Mouse (Mus musculus) liver, postnatal 0 days (tissue): Measurements from ENCODE around the gene Draxin. TPM values are rescaled to one million over a fixed set of nuclear protein-coding genes. Genes with fewer than 3 reads are reported as not detected.

ENCODE experiments used
- ATAC-seq: fragments of 200-750 bp; cut with Nextera tagmentation; 2 replicates; pipeline ENCODE4 v1.8.0; 2017; ENCODE audit warnings: mild to moderate bottlenecking, moderate library complexity
- DNase-seq: peaks from one replicate; pipeline ENCODE4 v3.0.0-alpha.2; 2016
- H3K27ac ChIP-seq: fragments of 300-500 bp; sonication (generic); 2 replicates; pipeline ENCODE4 v1.5.1; 2014; ENCODE audit warnings: antibody characterized with exemption, moderate library complexity, mild to moderate bottlenecking, low read depth
- H3K27me3 ChIP-seq: fragments of 300-500 bp; sonication (generic); 2 replicates; pipeline ENCODE4 v1.6.1; 2014; ENCODE audit warnings: low read length, control low read depth, mixed read lengths; ENCODE audit not compliant: insufficient read depth
- H3K36me3 ChIP-seq: fragments of 300-500 bp; sonication (generic); replicated peaks from 2 replicates; pipeline ENCODE4 v1.6.1; 2014; ENCODE audit warnings: mild to moderate bottlenecking, control low read depth, low read length, moderate library complexity, mixed read lengths; ENCODE audit not compliant: insufficient read depth
- H3K4me1 ChIP-seq: fragments of 300-500 bp; sonication (generic); 2 replicates; pipeline ENCODE4 v1.6.1; 2014; ENCODE audit warnings: antibody characterized with exemption, mild to moderate bottlenecking, control low read depth; ENCODE audit not compliant: insufficient read depth
- H3K4me2 ChIP-seq: fragments of 300-500 bp; sonication (generic); 2 replicates; pipeline ENCODE4 v1.6.1; 2014; ENCODE audit warnings: low read depth, mild to moderate bottlenecking, low read length, moderate library complexity, mixed read lengths
- H3K4me3 ChIP-seq: fragments of 300-500 bp; sonication (generic); 2 replicates; pipeline ENCODE4 v1.5.1; 2014; ENCODE audit warnings: low read depth, low read length
- H3K9ac ChIP-seq: fragments of 300-500 bp; sonication (generic); replicated peaks from 2 replicates; pipeline ENCODE4 v1.6.1; 2014; ENCODE audit warnings: mild to moderate bottlenecking, moderate library complexity
- H3K9me3 ChIP-seq: fragments of 300-500 bp; sonication (generic); 2 replicates; pipeline ENCODE4 v1.6.1; 2016; ENCODE audit warnings: mild to moderate bottlenecking, control low read depth, low read length, mixed read lengths
- CTCF ChIP-seq: sonication (generic); IDR thresholded peaks from 2 replicates; pipeline ENCODE4 v1.5.1; 2016; ENCODE audit warnings: antibody characterized with exemption, low read depth
- EP300 ChIP-seq: IDR thresholded peaks from 2 replicates; pipeline ENCODE4 v1.6.1; 2016; ENCODE audit warnings: antibody characterized with exemption, low read depth, mild to moderate bottlenecking
- WGBS: fragments of 180-500 bp; shearing (Covaris S2); extraction: QIAGEN DNeasy Blood & Tissue Kit; methylation state at CpG from one replicate; pipeline ENCODE4 v1.1.7; 2014; ENCODE audit not compliant: insufficient replicate concordance; 5-methylcytosine and 5-hydroxymethylcytosine counted together
- polyA plus RNA-seq: library from polyadenylated mRNA; unstranded; fragments of >200 nt; fragmentation: Nextera tagmentation; extraction: Ambion mirVana; gene quantifications from 2 replicates; pipeline ENCODE4 v1.2.1, GENCODE M21; 2015

The Draxin gene
- polyA plus RNA-seq, 1 experiment from 2014 or later = 0.04 TPM

DNA sequence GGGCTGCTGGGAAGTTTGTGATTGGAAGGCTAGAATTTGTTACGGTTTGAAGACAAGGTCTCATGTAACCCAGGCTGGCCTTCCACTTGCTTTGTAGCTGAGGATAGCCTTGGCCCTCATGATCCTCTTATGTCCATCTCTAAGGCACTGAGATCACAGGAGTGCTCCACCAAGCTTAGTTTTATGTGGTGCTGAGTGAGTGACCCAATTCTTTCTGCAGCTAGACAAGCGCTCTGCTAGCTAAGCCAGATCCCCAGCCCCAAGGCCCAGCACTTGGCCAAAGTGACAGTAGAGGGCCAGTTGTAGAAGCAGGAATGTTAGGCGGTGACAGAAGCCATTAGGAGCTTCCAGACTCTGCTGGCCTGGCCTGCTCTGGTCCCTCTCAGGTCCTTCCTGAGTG, 26.4 kb downstream of the Draxin start:
- H3K4me1 ChIP-seq = peaks cover 4% of the 10 kb centered on the region; the same call in 1 of the 2 replicates
- no peak overlapping the region for H3K9ac ChIP-seq
- 79% methylated on average over 3 of the region's 3 CpGs for WGBS
- DNase-seq (no peak), ATAC-seq (no peak)
- no peaks in the 10 kb centered on the region for H3K9me3 ChIP-seq
- H3K36me3 ChIP-seq = no peaks in the 10 kb centered on the region
- no peak overlapping the region for H3K4me2 ChIP-seq
- TF ChIP-seq CTCF (no peak), EP300 (no peak)
- H3K27me3 ChIP-seq = no peaks in the 10 kb centered on the region
- H3K27ac ChIP-seq = no peak overlapping the region
- no peak overlapping the region for H3K4me3 ChIP-seq

DNA sequence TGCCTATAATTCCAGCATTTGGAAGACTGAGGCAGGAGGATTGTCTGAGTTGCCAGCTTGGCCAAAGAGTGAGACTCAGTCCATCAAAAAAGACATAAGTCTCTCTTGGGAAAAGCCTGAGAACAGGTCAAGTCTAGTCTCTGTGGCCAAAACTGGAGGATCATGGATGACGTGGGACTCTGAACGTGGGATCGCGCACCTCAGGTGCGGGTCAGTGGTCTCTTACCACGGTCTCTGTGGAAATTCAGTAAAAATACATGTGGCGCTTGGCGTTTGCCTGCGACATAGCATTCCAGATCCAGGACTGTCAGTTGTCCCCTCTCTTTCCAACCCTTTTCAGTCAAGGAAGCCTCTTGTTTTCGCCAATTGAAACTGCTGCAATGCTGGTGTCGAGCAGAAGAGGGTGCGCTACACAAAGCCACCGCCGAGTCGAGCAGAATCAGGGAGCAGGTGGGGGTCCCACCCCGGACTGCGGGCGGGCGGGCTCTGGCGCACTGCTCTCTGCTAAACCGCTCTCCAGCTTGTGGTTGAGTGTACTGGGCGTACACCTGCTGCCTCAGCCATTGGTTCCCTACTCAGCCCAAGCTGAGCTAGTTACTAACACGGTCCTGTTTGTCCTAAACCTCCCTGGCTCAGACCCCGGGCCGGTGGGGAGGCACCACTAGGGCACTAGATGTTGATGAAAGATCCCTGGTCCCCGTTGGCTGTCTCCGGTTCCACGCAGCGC, 28.5 kb downstream of the Draxin start:
- Histone ChIP-seq H3K4me1 (peaks cover 4% of the 10 kb centered on the region; the same call in 1 of the 2 replicates), H3K4me3 (peak overlapping the region; percentile 24; the same call in 1 of the 2 replicates), H3K36me3 (no peaks in the 10 kb centered on the region), H3K4me2 (peak overlapping the region; percentile 67), H3K27me3 (no peaks in the 10 kb centered on the region), H3K27ac (no peak overlapping the region), H3K9ac (no peak overlapping the region), H3K9me3 (no peaks in the 10 kb centered on the region)
- WGBS = 16% methylated on average over 29 of the region's 29 CpGs
- DNase-seq (peak; percentile 53), ATAC-seq (peak; percentile 62)
- TF ChIP-seq CTCF = peak; percentile 63
- no peak for TF ChIP-seq EP300

DNA sequence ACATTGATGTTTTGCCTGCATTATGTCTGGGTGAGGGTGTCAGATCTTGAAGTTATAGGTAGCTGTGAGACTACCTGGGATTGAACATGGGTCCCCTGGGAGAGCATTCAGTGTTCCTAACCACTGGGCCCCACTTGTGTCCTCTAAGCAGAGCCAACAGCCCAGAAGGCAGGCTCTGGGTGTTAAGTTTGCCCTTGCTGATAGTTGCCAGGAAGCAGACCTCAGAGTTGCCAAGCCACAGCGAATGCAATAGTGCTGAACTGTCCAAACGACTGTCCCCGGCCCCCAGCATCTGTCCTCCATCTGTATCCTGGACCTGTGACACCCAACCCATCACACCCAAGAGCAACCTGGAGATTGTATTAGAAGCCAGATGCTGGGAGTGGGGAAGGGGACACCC, 31.8 kb downstream of the Draxin start:
- no peak for DNase-seq
- WGBS = 49% methylated on average over 3 of the region's 3 CpGs
- ATAC-seq = no peak

DNA sequence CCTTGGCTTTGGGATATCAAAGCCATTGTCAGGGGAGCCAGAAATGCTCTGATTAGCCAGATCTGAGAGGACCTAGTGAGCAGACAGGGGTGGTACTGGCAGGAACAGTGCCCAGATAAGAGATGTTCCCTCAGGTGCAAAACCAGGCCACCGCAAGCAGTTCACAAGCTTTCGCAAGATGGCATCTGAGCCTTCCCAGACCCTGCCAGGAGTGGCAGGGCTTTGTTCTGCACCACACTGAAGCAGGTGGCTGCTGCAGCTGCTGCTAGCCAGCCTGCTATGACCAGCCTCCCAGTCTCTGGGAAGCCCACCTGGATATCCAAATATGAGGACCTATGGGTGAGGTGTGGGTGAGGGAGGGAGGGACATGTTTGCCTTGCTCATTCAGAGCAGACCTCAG, 32.6 kb downstream of the Draxin start:
- 86% methylated on average over 2 of the region's 2 CpGs for WGBS
- Histone ChIP-seq H3K27me3 (no peaks in the 10 kb centered on the region), H3K9ac (no peak overlapping the region), H3K4me3 (no peak overlapping the region), H3K9me3 (no peaks in the 10 kb centered on the region), H3K4me2 (no peak overlapping the region), H3K4me1 (peaks cover 4% of the 10 kb centered on the region; the same call in 1 of the 2 replicates), H3K27ac (no peak overlapping the region), H3K36me3 (no peaks in the 10 kb centered on the region)
- no peak for ATAC-seq
- TF ChIP-seq CTCF (no peak), EP300 (no peak)
- DNase-seq = no peak

More for the DNA sequence above, 31.8 kb downstream of the Draxin start:
- H3K4me3 ChIP-seq = no peak overlapping the region
- H3K4me2 ChIP-seq = no peak overlapping the region
- H3K9ac ChIP-seq = no peak overlapping the region
- no peak overlapping the region for H3K27ac ChIP-seq
- peaks cover 4% of the 10 kb centered on the region; the same call in 1 of the 2 replicates for H3K4me1 ChIP-seq
- no peaks in the 10 kb centered on the region for H3K36me3 ChIP-seq
- no peaks in the 10 kb centered on the region for H3K27me3 ChIP-seq
- H3K9me3 ChIP-seq = no peaks in the 10 kb centered on the region
- TF ChIP-seq EP300 = no peak
- TF ChIP-seq CTCF = no peak

DNA sequence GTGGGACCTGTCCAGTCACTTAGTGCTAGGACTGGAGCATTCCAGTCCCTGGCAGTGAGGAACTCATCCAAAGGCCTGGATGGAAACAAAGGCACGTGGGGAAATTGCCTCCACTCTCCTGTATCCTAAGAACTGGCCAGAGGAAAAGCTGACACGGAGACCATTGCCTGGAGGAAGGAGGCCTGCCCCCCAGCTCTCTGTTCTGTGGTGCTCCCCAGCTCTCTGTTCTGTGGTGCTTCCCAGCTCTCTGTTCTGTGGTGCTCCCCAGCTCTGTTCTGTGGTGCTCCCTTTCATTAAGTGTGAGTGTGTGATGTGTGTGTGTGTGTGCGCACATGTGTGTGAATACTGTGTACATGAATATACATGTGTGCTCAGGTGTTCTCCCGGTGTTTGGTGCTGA, 35.4 kb downstream of the Draxin start:
- no peaks in the 10 kb centered on the region for H3K27me3 ChIP-seq
- no peaks in the 10 kb centered on the region for H3K36me3 ChIP-seq
- H3K4me2 ChIP-seq = no peak overlapping the region
- H3K4me3 ChIP-seq = no peak overlapping the region
- ATAC-seq = no peak
- H3K27ac ChIP-seq = no peak overlapping the region
- 75% methylated on average over 4 of the region's 4 CpGs for WGBS
- no peaks in the 10 kb centered on the region for H3K9me3 ChIP-seq
- no peak overlapping the region for H3K9ac ChIP-seq
- TF ChIP-seq CTCF = no peak
- no peak for TF ChIP-seq EP300
- H3K4me1 ChIP-seq = no peaks in the 10 kb centered on the region
- DNase-seq = no peak

DNA sequence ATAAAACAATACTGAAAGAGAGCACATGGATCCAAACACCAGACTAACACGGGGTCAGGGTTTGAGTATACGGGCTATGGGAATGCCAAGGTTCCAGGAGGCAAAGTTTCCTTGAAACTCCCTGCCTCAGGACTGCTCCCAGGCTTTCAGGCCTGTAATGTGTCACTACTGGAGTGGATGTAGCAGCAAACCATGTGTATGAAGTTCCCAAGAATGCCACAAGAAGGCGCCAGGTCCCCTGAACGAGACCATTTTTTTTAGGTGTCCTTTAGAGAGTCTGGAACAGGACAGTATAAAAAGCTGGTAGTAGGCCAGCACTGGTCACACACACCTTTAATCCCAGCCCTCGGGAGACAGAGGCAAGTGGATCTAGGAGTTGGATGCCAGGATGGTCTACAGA, 36.3 kb downstream of the Draxin start:
- Histone ChIP-seq H3K36me3 (no peaks in the 10 kb centered on the region), H3K4me2 (no peak overlapping the region), H3K27me3 (no peaks in the 10 kb centered on the region), H3K27ac (no peak overlapping the region), H3K4me1 (no peaks in the 10 kb centered on the region), H3K9me3 (no peaks in the 10 kb centered on the region), H3K4me3 (no peak overlapping the region), H3K9ac (no peak overlapping the region)
- TF ChIP-seq CTCF (peak; percentile 24), EP300 (no peak)
- 84% methylated on average over 5 of the region's 5 CpGs for WGBS
- DNase-seq = no peak
- no peak for ATAC-seq
